Mouse (Mus musculus) neural tube, embryonic 10.5 days (tissue): ENCODE data around the gene Rabgap1.

Experiments used
- DNase-seq: peaks from one replicate; pipeline ENCODE4 v3.0.0-alpha.2; 2017; ENCODE audit warnings: low spot score; ENCODE audit errors: extremely low spot score

Rabgap1 gene

DNA sequence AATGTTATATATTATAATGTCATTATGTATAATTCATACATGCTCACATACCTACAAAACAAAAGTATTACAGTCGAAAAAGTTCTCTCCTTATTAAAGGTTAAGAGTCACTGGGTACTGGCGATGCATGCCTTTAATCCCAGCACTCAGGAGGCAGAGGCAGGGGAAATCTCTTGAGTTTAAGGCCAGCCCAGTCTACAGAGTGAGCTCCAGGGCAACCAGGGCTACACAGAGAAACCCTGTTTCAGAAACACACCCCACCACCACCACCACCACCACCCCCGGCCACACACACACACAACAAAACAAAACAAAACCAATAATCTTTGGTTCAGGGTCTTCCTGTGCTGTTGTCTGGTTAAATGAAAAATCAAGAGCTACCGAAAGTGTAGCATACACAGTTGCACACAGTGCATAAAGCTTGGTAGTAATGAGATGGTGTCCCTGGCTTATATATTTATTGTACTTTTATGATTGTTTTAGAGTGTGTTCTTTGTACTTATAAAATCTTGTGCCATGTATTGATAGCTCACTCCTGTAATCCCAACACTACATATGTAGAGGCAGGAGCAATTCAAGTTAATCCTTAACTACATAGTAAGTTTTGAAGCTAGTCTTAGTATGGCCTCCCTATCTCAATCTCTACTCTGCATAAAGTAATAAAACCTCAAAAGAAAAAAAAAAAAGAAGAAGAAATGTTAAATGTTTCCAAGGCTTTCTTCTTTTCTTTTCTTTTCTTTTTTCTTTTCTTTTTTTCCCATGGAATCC is 68.2 kb downstream of the Rabgap1 start:
- no peak for DNase-seq

GRCm38 (mm10) chr2:37516030-37516710 is 73.1 kb downstream of the Rabgap1 start, which contains the start of gene Gpr21:
Gene Gpr21 (plus strand): TSS chr2:37516332.
- peak; percentile 18 for DNase-seq

DNA sequence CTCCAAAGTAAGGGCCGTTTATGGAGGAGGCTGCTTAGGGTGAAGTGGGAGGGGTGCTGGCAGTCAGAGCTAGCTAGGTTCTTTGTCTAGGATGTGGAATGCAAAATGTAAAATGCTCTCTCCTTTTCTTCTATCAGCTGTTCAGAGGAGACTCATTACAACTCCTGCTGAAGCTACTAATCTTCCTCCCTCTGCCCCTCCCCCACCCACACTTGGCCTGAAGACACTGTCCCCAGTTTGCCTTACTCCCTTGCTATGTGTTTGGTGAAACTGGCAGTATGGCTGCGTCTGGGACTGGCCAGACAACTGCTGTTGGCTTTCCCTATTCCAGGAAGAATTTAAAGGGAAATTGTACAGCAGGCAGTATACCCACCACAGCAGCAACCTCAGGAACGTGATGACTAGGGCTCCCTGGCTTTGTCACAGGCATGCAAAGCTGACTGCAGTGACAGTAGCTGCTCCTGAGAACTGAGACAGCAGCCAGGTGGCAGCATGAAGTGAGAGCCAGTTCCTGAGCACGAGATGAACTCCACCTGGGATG is 73.9 kb downstream of the Rabgap1 start:
- no peak for DNase-seq

- no peak for DNase-seq
These were observed 75.6 kb downstream of the Rabgap1 start for GRCm38 (mm10) chr2:37518561-37519285.

- DNase-seq, result no peak
These were observed 76.2 kb downstream of the Rabgap1 start for GRCm38 (mm10) chr2:37519286-37519640.

- DNase-seq, result no peak
These were observed 84.5 kb downstream of the Rabgap1 start for GRCm38 (mm10) chr2:37527587-37527986.

GRCm38 (mm10) chr2:37529397-37529796 is 86.3 kb downstream of the Rabgap1 start:
- no peak for DNase-seq

DNA sequence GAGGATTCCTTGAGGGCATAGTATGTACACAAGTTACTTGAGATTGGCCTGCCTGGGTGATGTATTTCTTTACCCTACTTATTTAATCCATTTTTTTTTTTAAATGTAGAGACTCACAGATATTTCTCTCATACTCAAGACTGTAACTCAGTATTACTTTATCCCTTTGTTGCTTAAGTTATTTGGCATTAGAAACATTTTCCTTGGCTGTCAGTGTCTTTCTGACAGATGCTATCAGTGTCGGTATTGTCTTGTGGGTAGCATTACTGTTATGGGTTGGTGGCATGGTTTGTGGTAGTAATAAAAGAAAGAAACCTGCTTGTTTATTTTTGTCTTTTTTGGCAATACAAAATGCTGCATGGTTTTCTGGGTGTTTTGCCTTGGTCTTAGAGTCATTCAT is 87.7 kb downstream of the Rabgap1 start:
- DNase-seq, result no peak

GRCm38 (mm10) chr2:37531639-37532038 is 88.6 kb downstream of the Rabgap1 start:
- no peak for DNase-seq

- no peak for DNase-seq
These were observed 106.4 kb downstream of the Rabgap1 start for GRCm38 (mm10) chr2:37549346-37550012.

DNA sequence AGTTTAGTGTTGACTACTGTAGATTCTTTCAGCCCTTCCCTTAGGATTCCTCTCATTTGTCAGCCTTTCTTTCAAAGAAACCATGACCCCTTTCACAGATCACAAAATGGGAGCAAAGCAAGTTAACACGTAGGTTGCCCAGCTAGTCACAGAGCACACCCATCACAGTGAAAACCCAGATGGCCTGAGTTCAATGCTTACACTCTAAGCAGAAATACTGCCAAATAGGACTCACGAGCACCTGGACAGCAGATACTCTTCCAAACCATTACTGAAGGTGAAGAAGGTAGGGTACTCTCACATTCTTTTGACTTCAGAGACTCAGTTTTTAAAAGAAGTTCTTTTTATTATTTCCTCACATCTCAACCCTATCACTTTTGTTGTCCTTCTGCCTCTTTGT is 113.3 kb downstream of the Rabgap1 start:
- DNase-seq, result no peak

GRCm38 (mm10) chr2:37565579-37565978 is 122.5 kb downstream of the Rabgap1 start:
- DNase-seq, result no peak

DNA sequence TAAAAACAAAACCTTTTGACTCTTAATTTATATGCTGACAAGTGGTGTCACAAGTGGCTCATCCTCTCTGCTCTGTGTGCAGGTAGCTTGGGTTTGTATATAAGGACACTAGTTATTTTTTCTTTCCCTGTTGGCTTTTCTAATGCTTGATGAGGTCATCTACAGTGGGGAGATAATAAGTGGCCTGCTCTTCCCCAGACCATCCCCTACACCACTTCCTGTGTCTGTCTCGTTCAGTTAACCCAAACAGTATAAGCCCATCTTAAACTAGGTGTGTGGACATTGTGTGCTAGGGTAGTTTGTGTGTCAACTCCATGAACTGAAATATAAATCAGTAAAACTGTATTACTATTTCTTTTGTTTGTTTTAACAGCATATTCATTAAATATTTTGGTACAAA is 123.0 kb downstream of the Rabgap1 start:
- no peak for DNase-seq

- no peak for DNase-seq
These were observed 126.8 kb downstream of the Rabgap1 start for GRCm38 (mm10) chr2:37569888-37570287.

DNA sequence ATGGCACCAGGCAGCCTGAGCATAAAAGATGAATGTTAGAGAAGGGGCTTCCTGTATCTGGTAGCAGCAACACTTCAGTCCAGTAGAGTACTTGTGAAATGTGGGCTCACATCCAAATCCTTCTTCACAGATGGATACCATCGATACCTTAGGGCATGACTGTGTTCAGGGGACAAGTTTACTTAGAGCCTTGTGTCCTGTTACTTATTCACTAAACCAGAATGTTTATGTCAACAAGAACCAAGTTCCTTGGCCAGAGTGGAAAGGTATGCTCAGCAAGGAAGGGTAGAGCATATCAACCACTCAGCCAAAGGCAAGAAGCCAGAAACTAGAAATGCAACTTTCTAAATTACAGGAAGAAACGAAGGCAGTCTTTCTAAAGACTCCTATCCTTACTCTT is 127.6 kb downstream of the Rabgap1 start:
- no peak for DNase-seq

DNA sequence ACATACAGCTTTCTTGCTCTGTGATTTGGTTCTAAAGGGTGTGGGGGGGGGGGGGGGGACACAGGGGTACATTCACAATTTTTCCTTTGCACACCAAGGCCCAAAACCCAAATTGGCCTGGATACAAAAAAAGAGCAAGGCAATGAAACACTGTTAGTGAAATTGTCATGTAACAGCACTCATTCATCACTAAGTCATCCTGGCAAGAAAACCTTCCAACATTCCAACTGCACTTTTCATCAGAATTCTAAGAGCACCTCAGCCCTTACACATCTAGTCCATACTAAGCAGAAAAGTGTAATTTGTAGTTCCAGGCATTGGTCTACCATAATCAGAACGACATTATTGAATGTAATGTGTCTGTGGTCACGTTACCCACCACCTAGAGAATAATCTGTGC is 129.1 kb downstream of the Rabgap1 start:
- DNase-seq, result no peak

DNA sequence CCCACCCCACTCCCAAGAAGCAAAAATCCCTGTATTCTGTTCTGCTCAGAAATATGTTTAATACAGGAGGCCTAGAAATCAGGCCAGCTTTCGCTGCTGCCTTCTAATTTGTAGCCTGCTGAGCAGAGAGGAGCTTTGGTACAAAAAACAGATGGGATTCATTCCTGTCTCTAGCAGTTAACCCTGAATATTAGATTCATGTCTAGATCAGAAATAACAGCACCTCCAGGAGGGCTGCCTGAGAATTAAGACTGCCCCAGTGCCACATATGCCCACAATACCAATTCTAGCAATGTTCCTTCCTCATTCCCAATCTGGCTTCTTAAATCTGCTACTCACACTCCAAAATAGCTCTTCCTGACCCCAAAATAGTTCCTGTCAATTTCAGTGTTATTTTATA is 133.6 kb downstream of the Rabgap1 start:
- no peak for DNase-seq

GRCm38 (mm10) chr2:37578185-37578584 is 135.1 kb downstream of the Rabgap1 start:
- no peak for DNase-seq

DNA sequence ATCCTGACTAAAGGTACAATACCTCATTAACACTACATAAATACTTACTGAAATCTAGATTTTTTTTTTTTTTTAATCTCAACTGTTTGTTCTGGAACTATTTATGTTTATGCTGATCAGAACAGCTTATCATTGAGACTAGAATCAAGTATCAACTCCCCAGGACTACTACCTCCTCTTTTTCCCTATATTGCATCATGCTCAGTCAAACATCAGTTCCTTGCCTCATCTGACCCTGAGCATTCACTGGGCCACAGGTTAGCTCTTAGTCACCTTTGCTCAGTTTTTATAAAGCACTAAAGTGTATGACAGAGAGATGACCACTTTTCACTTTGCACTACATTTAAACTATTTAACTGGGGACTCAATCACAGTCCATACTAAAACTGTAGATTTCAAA is 144.8 kb downstream of the Rabgap1 start:
- no peak for DNase-seq
